Mouse (Mus musculus) cerebellum, adult (tissue): Measurements from ENCODE around the gene Disp3.

Experiments
- ATAC-seq: cut with Nextera tagmentation; 2 replicates; pipeline ENCODE4 v1.9.2; 2017; ENCODE audit warnings: mild to moderate bottlenecking, moderate library complexity, mixed read lengths; ENCODE audit not compliant: insufficient number of reproducible peaks, low FRiP score, low TSS enrichment

The Disp3 gene

GRCm38 (mm10) chr4:148291849-148292248 is 4.1 kb upstream of the Disp3 start:
- ATAC-seq: no peak

- no peak for ATAC-seq
Observed at GRCm38 (mm10) chr4:148291080-148291479, 3.3 kb upstream of the Disp3 start.

- peak; percentile 85 for ATAC-seq
Observed at GRCm38 (mm10) chr4:148288055-148288549, 337 bp upstream of the Disp3 start.

GRCm38 (mm10) chr4:148287041-148287440 is 724 bp downstream of the Disp3 start:
- ATAC-seq: no peak

- ATAC-seq: no peak
Observed at GRCm38 (mm10) chr4:148286226-148287031, 1.3 kb downstream of the Disp3 start.

- no peak for ATAC-seq
Observed at GRCm38 (mm10) chr4:148284219-148284618, 3.5 kb downstream of the Disp3 start.

- no peak for ATAC-seq
Observed at GRCm38 (mm10) chr4:148276816-148277491, 10.8 kb downstream of the Disp3 start.

- no peak for ATAC-seq
Observed at GRCm38 (mm10) chr4:148274671-148275070, 13.1 kb downstream of the Disp3 start.

GRCm38 (mm10) chr4:148273229-148273628 is 14.5 kb downstream of the Disp3 start:
- ATAC-seq: no peak

GRCm38 (mm10) chr4:148271656-148272055 is 16.1 kb downstream of the Disp3 start:
- no peak for ATAC-seq

GRCm38 (mm10) chr4:148266973-148267507 is 20.7 kb downstream of the Disp3 start:
- ATAC-seq: no peak

- ATAC-seq: no peak
Observed at GRCm38 (mm10) chr4:148259941-148260340, 27.8 kb downstream of the Disp3 start.

GRCm38 (mm10) chr4:148249341-148249740 is 38.4 kb downstream of the Disp3 start:
- ATAC-seq: no peak

- ATAC-seq: no peak
Observed at GRCm38 (mm10) chr4:148240387-148240786, 47.4 kb downstream of the Disp3 start.

GRCm38 (mm10) chr4:148239474-148240130 is 48.2 kb downstream of the Disp3 start:
- ATAC-seq: no peak

- ATAC-seq: no peak
Observed at GRCm38 (mm10) chr4:148238919-148239318, 48.8 kb downstream of the Disp3 start.

GRCm38 (mm10) chr4:148238218-148238617 is 49.5 kb downstream of the Disp3 start:
- no peak for ATAC-seq

GRCm38 (mm10) chr4:148236664-148237063 is 51.1 kb downstream of the Disp3 start:
- no peak for ATAC-seq

GRCm38 (mm10) chr4:148233061-148233460 is 54.7 kb downstream of the Disp3 start:
- no peak for ATAC-seq

GRCm38 (mm10) chr4:148232615-148233014 is 55.1 kb downstream of the Disp3 start:
- ATAC-seq: no peak

GRCm38 (mm10) chr4:148232124-148232523 is 55.6 kb downstream of the Disp3 start:
- no peak for ATAC-seq
